Mouse (Mus musculus) heart, embryonic 15.5 days (tissue): Measurements from ENCODE around the gene Il11ra1. TPM values are rescaled to one million over a fixed set of nuclear protein-coding genes. Genes with fewer than 3 reads are reported as not detected.
"Not testable (repeated sequence)": the region's sequence is repeated elsewhere in the genome, so short reads cannot be mapped to it uniquely, and the experiment has no call there.

ENCODE experiments used
- ATAC-seq: fragments of 200-750 bp; cut with Nextera tagmentation; replicated peaks from 2 replicates; pipeline ENCODE4 v1.8.0; 2017; ENCODE audit warnings: low read depth, moderate TSS enrichment; ENCODE audit not compliant: insufficient number of reproducible peaks, insufficient read depth, low FRiP score
- H3K27ac ChIP-seq: fragments of 300-500 bp; sonication (generic); 2 replicates; pipeline ENCODE4 v1.5.1; 2015; ENCODE audit warnings: mild to moderate bottlenecking, inconsistent platforms
- H3K27me3 ChIP-seq: fragments of 300-500 bp; sonication (generic); 2 replicates; pipeline ENCODE4 v1.6.1; 2015; ENCODE audit warnings: inconsistent platforms
- H3K36me3 ChIP-seq: fragments of 300-500 bp; sonication (generic); 2 replicates; pipeline ENCODE4 v1.6.1; 2015; ENCODE audit warnings: mild to moderate bottlenecking, inconsistent platforms
- H3K4me1 ChIP-seq: fragments of 300-500 bp; sonication (generic); replicated peaks from 2 replicates; pipeline ENCODE4 v1.6.1; 2015; ENCODE audit warnings: inconsistent platforms
- H3K4me2 ChIP-seq: fragments of 300-500 bp; sonication (generic); 2 replicates; pipeline ENCODE4 v1.6.1; 2015; ENCODE audit warnings: inconsistent platforms, mild to moderate bottlenecking, moderate library complexity
- H3K4me3 ChIP-seq: fragments of 300-500 bp; sonication (generic); 2 replicates; pipeline ENCODE4 v1.5.1; 2015; ENCODE audit warnings: mild to moderate bottlenecking, inconsistent platforms
- H3K9ac ChIP-seq: fragments of 300-500 bp; sonication (generic); 2 replicates; pipeline ENCODE4 v1.6.1; 2015; ENCODE audit warnings: mild to moderate bottlenecking, inconsistent platforms
- H3K9me3 ChIP-seq: fragments of 300-500 bp; sonication (generic); replicated peaks from 2 replicates; pipeline ENCODE4 v1.6.1; 2016; ENCODE audit warnings: inconsistent platforms
- WGBS: fragments of 180-500 bp; shearing (Covaris S2); methylation state at CpG from one replicate; pipeline ENCODE4 v1.1.7; 2015; ENCODE audit warnings: mixed read lengths; 5-methylcytosine and 5-hydroxymethylcytosine counted together
- polyA plus RNA-seq: library from polyadenylated mRNA; unstranded; fragments of >200 nt; fragmentation: Nextera tagmentation; extraction: Ambion mirVana; gene quantifications from 2 replicates; pipeline ENCODE4 v1.2.1, GENCODE M21; 2015

The Il11ra1 gene
- polyA plus RNA-seq, result 130 and 164 TPM in 2 replicates

- not testable (repeated sequence) for H3K4me3 ChIP-seq, H3K36me3 ChIP-seq, H3K27ac ChIP-seq, H3K9ac ChIP-seq, H3K4me1 ChIP-seq, H3K9me3 ChIP-seq, ATAC-seq
- Histone ChIP-seq H3K4me2 (peak within 1 kb of the TSS; percentile 29), H3K27me3 (peaks cover 10% of the 10 kb centered on the region)
- 62% methylated on average over 10 of the region's 10 CpGs for WGBS
Observed at GRCm38 (mm10) chr4:41699783-41700182, at the start of gene Il11ra1. Il11ra1 (plus strand) TSS chr4:41699989.

- Histone ChIP-seq H3K36me3 (no peaks in the 10 kb centered on the region), H3K27ac (no peak overlapping the region), H3K4me2 (no peak overlapping the region), H3K9ac (no peak overlapping the region), H3K4me3 (no peak overlapping the region), H3K9me3 (no peaks in the 10 kb centered on the region), H3K4me1 (no peaks in the 10 kb centered on the region), H3K27me3 (peaks cover 21% of the 10 kb centered on the region)
- 45% methylated on average over 6 of the region's 6 CpGs for WGBS
- no peak for ATAC-seq
Observed at GRCm38 (mm10) chr4:41653296-41653695, 46.5 kb upstream of the Il11ra1 start.

GRCm38 (mm10) chr4:41653730-41654129, 46.1 kb upstream of the Il11ra1 start:
- H3K4me2 ChIP-seq, result no peak overlapping the region
- no peaks in the 10 kb centered on the region for H3K9me3 ChIP-seq
- H3K9ac ChIP-seq, result no peak overlapping the region
- no peak for ATAC-seq
- 0 out of 2 replicates have a peak, but pooled peaks cover 3% of the 10 kb centered on the region for H3K4me1 ChIP-seq
- WGBS, result 47% methylated on average over 6 of the region's 6 CpGs
- H3K27me3 ChIP-seq, result peaks cover 24% of the 10 kb centered on the region
- H3K4me3 ChIP-seq, result no peak overlapping the region
- no peak overlapping the region for H3K27ac ChIP-seq
- H3K36me3 ChIP-seq, result no peaks in the 10 kb centered on the region

DNA sequence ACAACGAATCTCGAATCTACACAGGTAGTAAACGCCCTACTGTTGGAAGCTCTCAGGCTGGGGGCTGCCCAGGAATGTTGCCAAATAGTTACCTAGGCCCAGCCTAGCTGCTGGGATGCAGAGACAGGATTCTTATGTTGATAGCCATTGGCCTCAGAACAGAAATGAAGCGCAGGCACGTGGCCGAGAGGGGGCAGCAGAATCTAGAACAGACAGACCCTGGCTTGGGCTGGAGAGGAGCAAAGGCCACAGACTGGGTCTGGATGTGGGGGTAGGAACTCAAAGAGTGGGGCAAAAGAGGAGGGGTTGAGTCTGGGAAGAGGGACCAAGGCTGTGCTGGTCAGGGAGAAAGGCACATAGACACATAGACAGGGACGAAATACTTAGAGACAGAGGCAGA, 45.6 kb upstream of the Il11ra1 start:
- Histone ChIP-seq H3K36me3 (no peaks in the 10 kb centered on the region), H3K4me1 (0 out of 2 replicates have a peak, but pooled peaks cover 6% of the 10 kb centered on the region), H3K9ac (no peak overlapping the region), H3K9me3 (no peaks in the 10 kb centered on the region), H3K4me2 (no peak overlapping the region), H3K27me3 (peaks cover 27% of the 10 kb centered on the region), H3K4me3 (no peak overlapping the region), H3K27ac (no peak overlapping the region)
- 15% methylated on average over 7 of the region's 7 CpGs for WGBS
- ATAC-seq, result no peak

- H3K27ac ChIP-seq, result no peak overlapping the region
- no peaks in the 10 kb centered on the region for H3K36me3 ChIP-seq
- no peak overlapping the region for H3K9ac ChIP-seq
- no peak for ATAC-seq
- no peak overlapping the region for H3K4me3 ChIP-seq
- H3K9me3 ChIP-seq, result no peaks in the 10 kb centered on the region
- H3K27me3 ChIP-seq, result peaks cover 34% of the 10 kb centered on the region
- 0 out of 2 replicates have a peak, but pooled peaks cover 6% of the 10 kb centered on the region for H3K4me1 ChIP-seq
- no peak overlapping the region for H3K4me2 ChIP-seq
- 85% methylated on average over 2 of the region's 2 CpGs for WGBS
Observed at GRCm38 (mm10) chr4:41655525-41655924, 44.3 kb upstream of the Il11ra1 start.

GRCm38 (mm10) chr4:41658566-41659384, 41.0 kb upstream of the Il11ra1 start:
- peaks cover 54% of the 10 kb centered on the region for H3K27me3 ChIP-seq
- ATAC-seq, result peak; percentile 24; the same call in 1 of the 2 replicates
- no peak overlapping the region for H3K4me3 ChIP-seq
- H3K4me2 ChIP-seq, result no peak overlapping the region
- H3K36me3 ChIP-seq, result no peaks in the 10 kb centered on the region
- no peak overlapping the region for H3K9ac ChIP-seq
- 19% methylated on average over 25 of the region's 25 CpGs for WGBS
- H3K27ac ChIP-seq, result no peak overlapping the region
- H3K9me3 ChIP-seq, result no peaks in the 10 kb centered on the region
- peaks cover 18% of the 10 kb centered on the region for H3K4me1 ChIP-seq

DNA sequence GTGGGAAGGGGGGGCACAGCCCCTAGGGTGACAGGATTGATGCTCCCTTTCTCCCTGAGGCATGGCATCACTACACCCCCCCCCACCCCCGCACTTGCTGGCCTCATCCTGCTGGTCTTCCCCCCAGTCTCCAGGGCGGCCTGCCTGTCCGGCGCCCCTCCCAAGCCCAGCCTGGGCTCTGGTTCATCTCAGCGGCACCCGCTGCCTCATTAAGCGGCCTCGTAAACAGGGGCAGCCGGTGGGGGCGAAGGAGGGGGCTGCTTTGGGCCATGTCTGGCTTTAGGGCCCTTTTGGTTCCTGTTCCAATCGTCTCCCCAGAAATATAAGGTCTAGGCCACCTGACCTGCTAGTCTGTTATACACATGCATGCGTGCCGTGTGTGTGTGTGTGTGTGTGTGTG, 40.2 kb upstream of the Il11ra1 start:
- ATAC-seq, result no peak
- Histone ChIP-seq H3K4me1 (peaks cover 24% of the 10 kb centered on the region), H3K9me3 (no peaks in the 10 kb centered on the region), H3K9ac (no peak overlapping the region), H3K4me3 (no peak overlapping the region), H3K27ac (no peak overlapping the region), H3K36me3 (no peaks in the 10 kb centered on the region), H3K27me3 (peaks cover 61% of the 10 kb centered on the region), H3K4me2 (no peak overlapping the region)
- 63% methylated on average over 13 of the region's 13 CpGs for WGBS

GRCm38 (mm10) chr4:41660851-41661430, 38.8 kb upstream of the Il11ra1 start:
- no peaks in the 10 kb centered on the region for H3K9me3 ChIP-seq
- no peaks in the 10 kb centered on the region for H3K36me3 ChIP-seq
- H3K27ac ChIP-seq, result no peak overlapping the region
- 30% methylated on average over 11 of the region's 11 CpGs for WGBS
- no peak overlapping the region for H3K4me2 ChIP-seq
- peaks cover 60% of the 10 kb centered on the region for H3K27me3 ChIP-seq
- ATAC-seq, result no peak; the same call in 1 of the 2 replicates
- no peak overlapping the region for H3K4me3 ChIP-seq
- H3K9ac ChIP-seq, result no peak overlapping the region
- H3K4me1 ChIP-seq, result peaks cover 36% of the 10 kb centered on the region

- H3K4me1 ChIP-seq, result peaks cover 36% of the 10 kb centered on the region
- no peak for ATAC-seq
Observed at GRCm38 (mm10) chr4:41662723-41663122, 37.1 kb upstream of the Il11ra1 start.

DNA sequence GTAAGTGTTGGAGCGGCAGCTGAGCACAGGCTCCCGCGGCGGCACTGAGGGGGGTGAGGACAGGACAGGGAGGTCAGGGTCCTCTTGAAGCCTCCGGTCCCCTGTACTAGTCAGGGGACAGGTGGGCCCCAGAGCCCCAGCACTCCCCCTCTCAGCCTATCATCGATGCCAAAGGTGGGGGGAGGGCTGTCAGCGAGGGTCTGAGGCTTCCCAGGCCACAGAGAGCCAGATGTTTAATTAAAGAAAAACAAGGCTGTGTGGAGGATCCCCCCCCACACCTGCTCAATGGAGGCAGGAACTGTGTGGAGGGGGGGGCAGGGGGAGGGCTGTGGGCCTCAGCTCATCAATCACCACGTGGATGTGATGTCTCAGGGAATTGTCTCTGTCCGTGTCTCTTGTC, 36.2 kb upstream of the Il11ra1 start:
- Histone ChIP-seq H3K27me3 (peaks cover 48% of the 10 kb centered on the region), H3K27ac (no peak overlapping the region), H3K36me3 (no peaks in the 10 kb centered on the region), H3K9me3 (no peaks in the 10 kb centered on the region), H3K4me3 (no peak overlapping the region), H3K4me2 (no peak overlapping the region), H3K9ac (no peak overlapping the region), H3K4me1 (peaks cover 35% of the 10 kb centered on the region)
- no peak for ATAC-seq
- 29% methylated on average over 9 of the region's 9 CpGs for WGBS

More at GRCm38 (mm10) chr4:41662723-41663122, 37.1 kb upstream of the Il11ra1 start:
- Histone ChIP-seq H3K9ac (no peak overlapping the region), H3K36me3 (no peaks in the 10 kb centered on the region), H3K27ac (no peak overlapping the region), H3K27me3 (peaks cover 55% of the 10 kb centered on the region), H3K9me3 (no peaks in the 10 kb centered on the region), H3K4me3 (no peak overlapping the region), H3K4me2 (no peak overlapping the region)
- 66% methylated on average over 11 of the region's 11 CpGs for WGBS

GRCm38 (mm10) chr4:41664533-41664932, 35.3 kb upstream of the Il11ra1 start:
- peaks cover 30% of the 10 kb centered on the region for H3K4me1 ChIP-seq
- no peak for ATAC-seq
- WGBS, result 52% methylated on average over 7 of the region's 7 CpGs
- H3K27ac ChIP-seq, result no peak overlapping the region
- no peak overlapping the region for H3K9ac ChIP-seq
- H3K36me3 ChIP-seq, result no peaks in the 10 kb centered on the region
- H3K27me3 ChIP-seq, result peaks cover 40% of the 10 kb centered on the region
- H3K4me2 ChIP-seq, result no peak overlapping the region
- no peaks in the 10 kb centered on the region for H3K9me3 ChIP-seq
- H3K4me3 ChIP-seq, result no peak overlapping the region
